Mouse (Mus musculus): ENCODE data around the gene Gm17359.
A peak's percentile ranks its signal among the peaks of the same experiment; 100 is the strongest.
"Not testable (repeated sequence)": the region's sequence is repeated elsewhere in the genome, so short reads cannot be mapped to it uniquely, and the experiment has no call there.

Gene Gm17359

DNA sequence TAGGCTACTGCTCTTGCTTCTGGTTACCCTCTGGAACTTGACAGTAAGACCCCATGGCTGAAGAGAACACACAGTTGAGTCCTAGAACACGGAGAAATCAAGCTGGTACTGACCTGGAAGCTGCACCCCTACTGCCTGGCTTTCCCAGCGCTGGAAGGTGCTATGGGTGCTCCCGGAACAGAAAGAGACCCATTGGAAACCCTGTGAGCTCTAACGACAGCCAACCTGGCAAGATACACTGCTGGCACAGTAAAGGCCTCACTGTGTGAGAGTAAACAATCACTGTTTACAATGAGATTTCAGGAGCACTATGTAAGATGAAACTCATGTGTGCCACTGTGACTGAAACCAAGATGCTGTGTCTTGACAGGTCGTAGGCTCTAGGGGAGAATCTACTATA is 78.6 kb downstream of the Gm17359 start:
- no peak for DNase-seq (ENCODE audit: low read depth)

DNA sequence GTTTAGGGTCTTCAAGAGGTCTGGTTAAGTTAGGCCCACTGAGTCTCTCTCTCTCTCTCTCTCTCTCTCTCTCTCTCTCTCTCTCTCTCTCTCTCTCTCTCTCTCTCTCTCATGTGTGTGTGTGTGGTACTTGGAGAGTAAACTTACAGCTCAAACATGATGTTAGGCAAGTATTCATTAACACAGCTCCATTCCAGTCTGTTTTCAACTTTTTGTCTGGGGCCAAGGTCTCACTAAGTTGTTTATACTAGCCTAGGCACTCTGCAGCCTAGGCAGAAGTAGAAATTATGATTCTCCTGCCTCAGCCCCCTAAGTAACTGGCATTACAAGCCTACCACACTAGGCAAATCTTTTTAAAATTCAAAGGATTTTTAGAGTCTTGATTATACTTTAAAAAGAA is 79.5 kb downstream of the Gm17359 start:
- DNase-seq (ENCODE audit: low read depth), result no peak

DNA sequence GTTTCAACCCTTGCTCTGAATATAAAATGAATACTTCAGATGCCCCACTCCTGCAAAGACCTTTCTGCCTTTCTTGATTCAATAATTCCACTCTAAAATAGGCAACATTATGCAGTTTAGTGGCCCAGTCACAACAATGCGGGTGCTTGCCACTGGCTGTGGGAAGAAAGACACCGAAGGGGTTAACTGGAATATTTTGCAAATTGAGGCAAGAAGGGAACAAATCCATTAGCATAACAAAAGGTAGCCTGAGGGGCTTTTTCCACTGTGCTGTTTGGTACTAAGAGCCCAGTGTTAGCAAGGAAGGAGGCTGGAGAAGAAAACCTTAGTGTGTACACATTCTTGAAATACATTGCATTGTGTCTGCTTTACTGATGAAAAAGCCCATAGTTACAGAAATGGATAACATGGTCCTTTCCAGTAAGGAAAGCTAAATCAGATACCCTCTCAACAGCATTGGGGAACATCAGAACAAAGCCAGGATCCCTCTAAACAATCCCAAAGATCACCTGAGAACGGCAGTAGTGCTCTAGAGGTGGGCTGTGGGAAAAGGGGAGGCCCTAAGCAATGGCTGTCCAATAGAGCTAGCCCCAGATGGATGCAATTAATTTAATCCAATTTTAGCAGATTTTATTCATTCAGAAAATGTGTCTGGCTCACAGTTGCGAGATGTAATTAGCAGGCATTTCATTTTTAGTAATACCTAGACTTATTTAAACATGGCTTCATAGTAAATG is 80.7 kb downstream of the Gm17359 start:
- no peak for DNase-seq (ENCODE audit: low read depth)

DNA sequence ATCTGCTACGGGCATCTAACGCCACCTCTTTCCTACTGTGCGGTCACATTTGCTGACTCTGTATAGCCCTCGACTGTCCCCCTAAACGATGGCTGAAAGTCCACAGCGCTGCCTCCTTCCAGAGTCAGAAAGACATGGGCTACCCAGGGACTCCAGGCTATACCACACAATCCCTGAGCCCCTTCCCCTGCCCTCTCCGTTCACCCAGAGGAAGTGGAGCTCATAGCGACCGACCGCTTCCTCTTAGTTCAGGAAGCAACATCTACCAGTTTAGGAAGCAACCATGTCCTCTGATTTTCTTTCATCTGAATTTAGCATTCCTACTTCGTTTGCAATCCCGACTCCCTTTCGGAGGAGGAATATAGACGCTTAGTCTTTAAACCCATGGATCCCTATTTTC is 82.5 kb downstream of the Gm17359 start:
- DNase-seq (ENCODE audit: low read depth), result no peak

DNA sequence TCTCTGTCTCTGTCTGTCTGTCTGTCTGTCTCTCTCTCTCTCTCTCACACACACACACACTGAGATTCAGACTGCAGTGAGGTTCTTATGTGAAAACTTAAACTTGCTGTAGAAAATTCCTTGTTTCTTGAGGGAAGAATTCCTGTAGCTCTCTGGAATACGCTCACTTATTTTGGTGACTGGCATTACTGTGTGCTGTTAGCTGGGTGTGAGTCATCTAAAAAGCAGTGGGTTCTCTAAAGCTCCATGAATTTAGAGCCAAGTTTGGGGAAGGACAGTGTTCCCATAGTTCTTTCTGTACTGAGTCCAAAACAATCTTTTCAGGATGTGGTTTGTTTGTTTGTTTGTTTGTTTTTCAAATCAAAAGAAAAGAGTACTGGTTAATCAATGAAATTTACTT is 89.0 kb downstream of the Gm17359 start:
- DNase-seq (ENCODE audit: low read depth), result peak; percentile 72

DNA sequence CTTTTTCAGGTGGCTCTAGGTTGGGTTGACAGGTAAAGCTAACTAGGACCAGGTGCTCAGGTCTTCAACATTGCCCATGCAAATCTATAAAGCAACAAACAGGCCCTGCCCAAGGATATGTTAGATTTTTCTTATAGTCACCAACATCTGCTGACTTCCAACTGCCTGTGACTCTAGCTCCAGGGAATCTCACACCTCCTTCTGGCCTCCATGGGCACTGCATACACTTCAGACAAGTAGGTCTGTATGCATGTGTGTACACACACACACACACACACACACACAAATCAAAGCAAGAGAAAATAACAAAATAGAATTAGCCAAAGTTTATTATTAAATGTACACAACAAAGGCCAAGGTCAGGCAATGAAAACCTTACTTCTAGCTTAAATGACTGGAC is 97.1 kb downstream of the Gm17359 start:
- peak; percentile 59 for DNase-seq (ENCODE audit: low read depth)

DNA sequence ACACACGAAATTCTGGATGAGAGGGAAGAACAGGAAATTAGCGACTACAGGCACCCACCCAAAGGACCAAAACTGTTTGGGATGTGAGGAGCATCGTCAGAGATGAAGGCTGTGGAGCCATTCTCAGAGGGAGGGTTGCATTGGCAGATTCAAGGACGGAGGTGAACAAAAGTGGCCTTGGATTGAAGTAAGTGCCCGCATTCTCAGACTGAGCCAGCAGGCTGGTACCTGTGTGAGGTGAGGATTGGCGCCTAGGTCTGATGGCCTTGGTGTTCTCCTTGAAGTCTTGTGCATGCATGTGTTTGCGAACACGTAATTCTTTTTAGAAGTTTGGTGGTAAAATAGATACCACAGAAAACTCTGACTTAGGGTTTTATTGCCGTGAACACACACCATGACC is 98.0 kb downstream of the Gm17359 start:
- DNase-seq (ENCODE audit: low read depth), result no peak

DNA sequence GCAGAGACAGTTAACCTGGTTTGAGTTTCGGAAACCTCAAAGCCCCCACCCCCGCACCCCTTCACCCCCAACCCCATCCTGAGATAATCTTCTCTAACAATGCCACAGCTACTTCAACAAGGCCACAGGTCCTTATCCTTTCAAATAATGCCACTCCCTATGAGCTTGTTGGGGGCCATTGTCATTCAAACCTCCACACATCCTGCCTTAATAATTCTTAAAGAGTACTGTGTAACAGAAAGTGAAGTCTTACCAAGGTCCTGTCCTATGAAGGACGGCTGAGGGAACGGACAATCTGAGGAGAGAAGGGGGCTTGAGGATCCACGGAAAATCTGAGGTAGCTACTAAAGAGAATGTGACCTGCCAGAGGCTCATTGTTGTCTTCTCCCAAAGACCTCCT is 98.5 kb downstream of the Gm17359 start:
- DNase-seq (ENCODE audit: low read depth), result no peak

DNA sequence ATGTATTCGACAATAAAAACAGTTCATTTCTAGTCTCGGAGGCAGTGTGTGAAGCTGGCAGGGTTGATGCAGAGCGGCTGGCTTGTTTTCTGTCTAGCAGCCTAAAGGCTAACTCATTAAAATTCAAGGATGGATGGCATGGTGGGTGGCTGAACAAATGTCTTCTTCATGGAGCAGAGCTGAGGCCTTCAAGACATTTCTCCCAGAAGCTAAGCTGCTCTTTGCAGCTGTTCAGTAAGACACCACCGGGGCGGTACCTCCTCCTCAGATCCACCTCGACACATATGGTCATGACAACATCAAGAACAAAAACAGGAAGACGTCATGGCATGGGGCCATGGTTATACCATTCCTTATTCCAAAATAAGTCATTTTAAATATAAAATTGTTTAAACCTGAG is 99.7 kb downstream of the Gm17359 start:
- no peak for DNase-seq (ENCODE audit: low read depth)

DNA sequence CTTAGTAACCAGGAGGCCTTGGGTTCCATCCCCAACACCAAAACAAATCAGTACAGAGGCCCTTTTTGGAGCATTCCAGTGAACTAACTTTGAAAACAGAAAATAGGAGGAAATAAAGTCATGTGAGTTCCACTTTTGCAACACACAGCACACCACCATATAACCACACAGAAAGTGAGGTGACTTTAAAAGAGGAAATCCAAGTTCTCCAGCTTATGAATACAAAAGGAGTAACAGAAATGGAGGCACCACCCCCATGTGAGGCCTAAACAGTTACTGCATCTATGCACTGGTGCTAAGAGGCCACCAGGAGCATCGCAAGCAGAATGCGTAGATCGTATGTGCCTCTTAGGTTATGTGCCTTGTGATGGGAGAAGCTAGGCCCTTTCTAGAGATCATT is 101.8 kb downstream of the Gm17359 start:
- DNase-seq (ENCODE audit: low read depth), result no peak

DNA sequence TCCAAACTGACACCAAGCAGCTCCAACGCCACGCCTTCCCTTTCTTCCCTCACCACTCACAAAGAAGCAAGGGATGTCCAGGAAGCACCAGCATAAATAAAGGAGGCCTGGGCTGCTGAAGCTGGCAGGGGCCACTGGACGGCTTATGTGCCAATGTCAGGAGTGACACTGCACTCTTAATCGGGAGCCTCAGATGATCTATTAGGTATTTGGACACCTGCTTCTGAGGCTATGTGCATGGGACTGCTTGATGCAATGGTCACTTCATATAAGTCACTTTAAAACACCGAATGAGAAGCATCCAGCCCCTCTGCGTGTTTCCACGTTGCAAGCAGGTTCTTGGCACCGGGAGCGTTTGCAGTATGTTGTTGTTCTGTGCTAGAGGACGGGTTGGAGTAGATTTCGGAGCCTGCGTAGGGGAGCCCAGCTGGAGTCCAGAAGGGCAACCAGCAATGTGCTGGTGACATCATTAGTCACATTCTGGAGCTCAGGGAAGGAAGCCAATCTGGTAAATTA is 104.6 kb downstream of the Gm17359 start:
- no peak for DNase-seq (ENCODE audit: low read depth)

DNA sequence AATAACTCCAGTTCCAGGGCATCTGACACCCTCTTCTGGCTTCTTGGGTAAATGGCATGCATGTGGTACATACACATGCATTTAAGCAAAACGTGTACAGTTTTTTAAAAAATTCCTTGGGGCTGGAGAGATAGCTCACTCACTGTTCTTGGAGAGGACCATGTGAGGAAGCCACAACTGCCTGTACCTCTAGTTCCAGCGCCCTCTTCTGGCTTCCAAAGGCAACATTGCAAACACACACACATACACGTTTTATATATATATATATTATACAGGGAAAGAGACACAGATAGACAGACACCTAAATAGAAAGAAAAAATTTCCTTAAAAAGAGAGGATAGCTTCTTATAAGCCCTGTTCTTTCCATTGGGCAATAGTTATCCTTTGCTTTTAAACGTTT is 107.4 kb downstream of the Gm17359 start:
- DNase-seq (ENCODE audit: low read depth), result no peak

DNA sequence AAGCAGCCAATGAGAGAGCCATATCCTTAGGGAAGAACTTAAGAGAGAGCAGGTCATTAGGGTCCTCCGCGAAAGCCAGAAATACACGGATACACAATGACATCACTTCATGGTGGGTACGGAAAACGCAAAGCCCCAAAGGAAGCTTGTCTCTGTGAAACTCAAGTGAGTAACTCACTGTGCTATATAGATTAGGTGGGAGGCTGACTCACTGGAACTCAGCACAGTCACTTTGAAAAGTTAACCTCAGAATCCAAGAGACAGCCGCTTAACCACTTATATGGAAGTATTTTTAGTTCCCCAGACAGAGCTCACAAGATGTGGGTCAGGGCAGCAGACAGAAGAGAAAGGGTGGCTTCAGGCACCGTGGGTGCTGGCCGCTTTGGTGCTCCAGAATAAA is 108.6 kb downstream of the Gm17359 start:
- peak; percentile 26 for DNase-seq (ENCODE audit: low read depth)

DNA sequence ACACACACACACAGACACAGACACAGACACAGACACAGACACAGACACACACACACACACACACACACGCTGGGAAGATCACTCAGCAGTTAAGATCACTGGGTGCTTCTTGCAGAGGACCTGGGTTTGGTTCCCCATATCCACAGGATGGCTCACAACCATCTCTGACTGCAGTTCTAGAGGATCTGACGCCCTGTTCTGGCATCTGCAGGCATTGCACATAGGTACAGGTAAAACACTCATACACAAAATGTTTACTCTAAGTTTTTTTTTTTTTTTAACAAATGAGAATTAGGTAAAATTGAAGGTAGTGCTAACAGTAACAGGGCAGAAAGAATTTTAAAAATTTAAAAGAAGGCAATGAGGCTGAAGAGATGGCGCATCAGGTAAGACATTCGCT is 109.7 kb downstream of the Gm17359 start:
- DNase-seq (ENCODE audit: low read depth), result no peak

DNA sequence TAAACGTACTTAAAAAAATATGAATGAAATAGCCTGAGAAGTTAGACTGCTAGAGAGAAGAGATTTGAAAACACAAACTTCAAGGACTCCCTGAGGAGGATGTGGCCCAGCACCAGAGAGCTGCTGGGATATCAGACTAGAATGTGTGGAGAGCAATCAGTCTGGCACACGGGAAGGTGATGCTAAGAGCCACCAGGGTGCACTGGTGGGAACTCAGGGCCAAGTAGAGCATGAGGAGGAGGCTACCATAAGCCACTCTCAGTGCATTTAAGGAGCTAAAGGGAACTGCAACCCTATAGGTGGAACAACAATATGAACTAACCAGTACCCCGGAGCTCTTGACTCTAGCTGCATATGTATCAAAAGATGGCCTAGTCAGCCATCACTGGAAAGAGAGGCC is 110.2 kb downstream of the Gm17359 start:
- DNase-seq (ENCODE audit: low read depth), result not testable (repeated sequence)

DNA sequence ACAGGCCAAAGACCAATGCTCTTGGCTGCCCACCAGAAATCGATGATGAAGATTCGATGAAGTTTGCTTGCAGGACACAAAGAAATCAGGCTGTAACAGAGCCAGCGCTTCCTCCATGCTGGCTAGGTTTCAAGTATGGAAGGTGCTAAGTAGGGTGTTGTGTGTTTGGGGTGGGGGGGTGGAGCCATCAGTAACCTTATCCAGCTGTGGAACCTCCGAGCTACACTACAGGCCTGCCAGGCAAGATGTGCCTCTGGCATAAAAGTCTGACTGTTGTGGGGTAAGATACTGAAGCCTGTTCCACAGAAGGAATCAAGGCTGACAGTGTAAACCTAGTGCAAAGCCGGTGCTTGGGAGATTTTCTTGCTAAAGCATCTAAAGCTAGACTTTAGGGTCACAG is 112.0 kb downstream of the Gm17359 start:
- no peak for DNase-seq (ENCODE audit: low read depth)

DNA sequence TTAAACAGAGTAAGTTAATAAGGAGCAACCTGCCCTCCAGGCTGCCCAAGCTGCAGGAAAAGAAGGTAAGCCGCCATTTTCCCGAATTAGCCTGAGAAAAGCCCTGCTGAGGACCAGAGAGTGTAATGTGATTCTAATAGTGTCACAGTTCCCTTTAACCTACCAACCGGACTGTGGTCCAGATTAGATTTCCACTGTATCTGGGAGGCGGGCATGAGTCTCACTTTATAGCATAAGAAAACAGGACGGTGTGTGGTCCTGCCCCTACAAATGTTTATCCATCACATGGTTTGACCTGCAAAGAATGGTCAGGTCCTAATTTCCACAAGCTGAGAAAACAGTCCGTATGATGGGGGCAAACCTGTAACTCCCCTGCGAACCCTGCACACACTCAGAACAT is 112.9 kb downstream of the Gm17359 start:
- DNase-seq (ENCODE audit: low read depth), result no peak

DNA sequence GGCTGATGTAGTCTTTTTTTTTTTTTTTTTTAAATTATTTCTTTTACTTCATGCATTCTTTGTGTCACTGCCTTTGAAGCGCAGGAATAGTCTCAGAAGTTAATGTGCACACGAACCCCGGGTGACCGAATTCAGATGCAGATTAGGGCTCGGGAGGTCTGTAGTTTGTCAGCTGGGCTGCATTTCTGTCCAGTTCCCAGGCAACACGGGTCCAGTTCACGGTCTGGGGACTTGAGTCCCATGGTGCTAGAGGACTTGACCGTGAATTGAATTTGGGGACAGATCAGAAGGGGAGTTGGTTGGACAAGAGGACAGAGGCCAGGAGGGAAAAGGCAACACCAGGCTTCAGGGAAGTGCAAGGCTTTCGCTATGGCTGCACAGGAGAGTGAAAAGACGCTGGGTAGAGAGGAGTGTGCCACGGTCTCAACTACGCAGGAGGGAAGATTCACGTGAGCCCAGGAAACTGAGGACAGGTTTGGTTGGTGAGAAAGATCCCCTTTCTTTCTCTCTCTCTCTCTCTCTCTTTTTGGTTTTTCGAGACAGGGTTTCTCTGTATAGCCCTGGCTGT is 116.3 kb downstream of the Gm17359 start:
- no peak for DNase-seq (ENCODE audit: low read depth)

DNA sequence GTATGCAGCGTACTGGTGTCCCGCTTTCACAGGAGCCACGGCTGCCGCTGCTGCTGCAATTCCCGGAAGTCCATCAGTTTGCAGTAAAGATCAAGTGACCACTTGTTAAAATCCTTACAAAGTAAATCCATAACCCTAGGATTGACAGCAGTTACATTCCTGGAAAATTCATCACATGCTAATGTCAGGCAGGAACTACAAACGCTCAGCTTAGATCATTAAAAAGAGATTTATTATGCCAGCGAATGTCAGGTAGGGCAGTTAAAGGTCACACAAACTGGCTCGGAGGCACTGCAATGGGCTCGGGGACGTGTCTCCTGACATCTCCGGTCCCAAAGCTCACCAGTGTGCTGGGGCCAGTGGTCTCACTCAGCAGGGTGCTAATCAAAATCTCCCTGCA is 119.3 kb downstream of the Gm17359 start:
- DNase-seq (ENCODE audit: low read depth), result no peak

DNA sequence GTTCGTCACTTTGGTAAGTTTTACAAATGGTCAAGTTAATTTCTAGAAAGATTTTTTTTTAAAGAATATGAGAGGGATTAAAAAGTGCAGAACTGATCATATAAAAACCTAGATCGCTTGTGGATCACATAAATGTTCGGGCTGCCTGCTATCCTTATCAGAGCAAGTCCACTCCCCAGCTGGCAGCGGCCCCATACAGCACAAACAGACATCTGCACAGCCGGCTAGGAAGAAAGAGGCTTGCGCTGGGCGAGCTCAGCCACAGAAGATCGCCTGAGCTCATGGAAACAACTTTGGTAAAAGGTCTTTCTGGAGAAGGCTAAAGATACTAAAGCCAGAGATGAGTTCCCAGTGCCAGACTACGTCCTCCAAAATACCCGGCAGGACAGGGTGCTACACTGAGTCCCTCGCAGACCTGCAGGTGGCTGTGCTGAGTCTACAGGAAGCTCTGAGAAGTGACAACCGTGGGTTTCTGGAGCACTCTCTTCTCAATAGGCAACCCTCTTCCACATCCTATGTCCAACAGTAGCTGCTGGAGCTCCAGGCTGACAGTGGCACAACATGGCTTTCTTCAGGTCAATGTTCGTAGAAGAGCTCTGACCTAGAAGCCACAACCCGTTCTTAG is 122.3 kb downstream of the Gm17359 start:
- DNase-seq (ENCODE audit: low read depth), result no peak

DNA sequence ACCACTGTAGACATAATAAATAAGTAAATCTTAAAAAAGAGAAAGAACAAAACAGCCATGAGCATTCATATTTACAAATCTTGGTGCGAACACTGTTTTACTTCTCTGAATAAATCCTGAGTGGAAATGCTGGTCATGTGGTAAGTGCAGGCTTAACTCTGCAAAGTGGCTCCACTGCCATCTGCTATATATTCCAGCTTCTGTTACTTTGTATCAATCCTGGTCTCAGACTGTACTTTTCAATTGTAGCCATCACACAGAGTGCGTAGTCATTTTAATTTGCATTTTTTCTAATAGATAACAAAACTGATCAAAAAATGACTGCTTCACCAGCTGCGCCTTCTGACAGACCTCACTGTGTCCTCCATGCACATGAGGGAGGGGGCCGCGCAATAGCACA is 133.0 kb downstream of the Gm17359 start:
- DNase-seq (ENCODE audit: low read depth), result no peak

DNA sequence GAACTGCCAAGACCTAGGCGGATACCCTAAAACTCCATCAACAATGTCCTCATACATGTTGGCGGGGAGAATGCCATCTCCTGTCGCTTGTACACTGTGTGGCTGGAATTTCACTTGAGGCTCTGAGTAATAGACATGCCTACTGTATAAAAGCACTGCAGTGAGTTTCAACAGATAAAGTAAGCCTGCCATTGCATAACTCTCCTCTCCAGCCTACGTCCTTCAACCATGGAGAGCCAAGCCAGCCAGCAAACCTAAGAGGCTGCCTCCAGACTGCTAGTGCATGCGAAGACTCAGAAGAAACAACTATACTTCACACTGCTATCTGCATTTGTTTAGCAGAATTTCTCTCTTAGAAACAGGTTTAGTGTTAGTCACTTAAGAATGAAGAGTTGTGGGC is 135.9 kb downstream of the Gm17359 start:
- DNase-seq (ENCODE audit: low read depth), result no peak

DNA sequence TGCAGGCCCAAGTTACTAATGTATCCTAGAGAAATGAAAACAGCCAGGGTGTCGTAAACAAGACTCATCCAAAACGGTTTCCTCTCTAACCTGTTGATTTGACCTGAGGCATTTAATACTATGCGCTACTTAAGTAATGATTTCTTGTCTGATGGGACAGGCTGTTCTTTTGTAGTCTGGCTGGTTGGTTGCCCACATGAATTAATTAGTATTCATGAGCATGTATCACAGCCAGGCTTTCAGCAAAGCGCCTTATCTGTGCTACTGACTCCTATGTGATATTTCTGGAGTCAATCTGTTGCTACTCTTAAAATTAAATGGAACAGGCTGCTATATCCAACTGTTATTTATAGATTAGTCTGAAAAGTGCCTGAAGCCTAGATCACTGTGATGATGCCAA is 138.4 kb downstream of the Gm17359 start:
- no peak for DNase-seq (ENCODE audit: low read depth)

DNA sequence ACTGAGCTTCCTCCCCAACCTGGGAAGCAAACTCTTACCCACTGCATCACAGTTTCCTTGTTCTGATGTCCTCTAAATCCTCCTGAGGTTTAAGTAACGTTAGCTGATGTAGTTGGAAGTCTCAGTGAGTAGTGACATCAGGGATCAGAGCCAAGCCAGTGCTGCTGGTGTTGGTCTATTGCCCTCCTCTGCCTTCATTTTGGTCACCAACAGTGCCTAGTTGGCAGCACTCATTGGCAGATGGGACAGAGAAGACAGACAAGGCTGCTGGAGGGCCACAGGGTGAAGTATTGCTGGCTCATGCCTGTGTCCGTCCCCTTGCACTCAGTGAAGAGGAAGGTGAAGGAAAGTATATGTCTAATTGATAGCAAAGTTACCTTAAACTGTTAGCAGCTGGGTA is 139.5 kb downstream of the Gm17359 start:
- DNase-seq (ENCODE audit: low read depth), result no peak
